Mouse (Mus musculus) CD4-positive, CD25-positive, alpha-beta regulatory T cell, adult 9 weeks (primary cell): ENCODE measurements around the gene Ndufs8. TPM values are rescaled to one million over a fixed set of nuclear protein-coding genes. Genes with fewer than 3 reads are reported as not detected.

ENCODE experiments used
- polyA plus RNA-seq: library from polyadenylated mRNA; unstranded; fragments of 100-300 nt; shearing (Covaris generic); gene quantifications from one replicate; pipeline ENCODE4 v1.2.1, GENCODE M21; 2017

Ndufs8 gene
- polyA plus RNA-seq = 259 TPM

DNA sequence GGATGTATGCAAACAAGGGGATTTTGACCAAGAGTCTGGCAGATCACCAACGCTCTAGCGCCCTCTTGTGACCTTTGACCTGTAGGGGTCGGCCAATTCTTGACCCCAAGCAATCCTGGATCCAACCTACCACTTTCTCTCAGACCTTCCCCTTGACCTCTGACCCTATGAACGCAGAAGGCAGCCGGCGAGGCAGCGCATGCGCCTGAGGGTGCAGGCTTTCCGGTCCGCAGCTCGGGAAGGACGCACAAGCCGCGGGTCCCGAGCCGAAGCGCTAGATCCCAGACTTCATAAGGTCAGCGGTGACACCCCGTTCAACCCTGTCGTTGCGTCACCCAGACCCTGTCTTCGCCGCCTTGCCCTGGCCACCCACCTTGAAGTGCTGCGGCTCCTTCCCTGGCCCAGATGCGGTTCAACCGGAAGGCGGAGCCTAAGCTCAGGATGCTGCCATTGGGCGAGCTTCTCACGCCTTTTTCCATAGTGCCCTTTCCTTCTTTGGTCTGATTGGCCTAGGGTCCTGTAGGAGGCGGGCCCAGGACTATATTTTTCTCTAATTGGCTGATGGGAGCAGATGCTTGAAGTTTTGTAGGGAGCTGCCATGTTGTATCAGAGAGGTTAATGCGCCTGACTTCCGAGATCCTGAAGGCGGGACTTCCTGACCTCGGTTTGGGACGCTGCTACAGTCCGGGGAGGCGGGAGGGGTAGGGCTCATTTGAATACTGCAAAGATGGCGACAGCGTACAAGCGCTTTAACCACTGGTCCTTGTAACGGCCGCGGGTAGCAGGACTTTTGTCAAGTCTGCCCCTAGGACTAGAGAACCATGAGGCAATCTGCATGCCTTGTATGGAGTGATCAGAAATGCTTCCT, at the start of gene Ndufs8:
Gene Ndufs8, minus strand, starts transcription at position 438 of the 868 bp plus-strand sequence.

GRCm38 (mm10) chr19:3958470-3958869, 45.9 kb upstream of the Ndufs8 start, which contains the start of gene Aldh3b3:
Aldh3b3 (plus strand) TSS chr19:3958645.

DNA sequence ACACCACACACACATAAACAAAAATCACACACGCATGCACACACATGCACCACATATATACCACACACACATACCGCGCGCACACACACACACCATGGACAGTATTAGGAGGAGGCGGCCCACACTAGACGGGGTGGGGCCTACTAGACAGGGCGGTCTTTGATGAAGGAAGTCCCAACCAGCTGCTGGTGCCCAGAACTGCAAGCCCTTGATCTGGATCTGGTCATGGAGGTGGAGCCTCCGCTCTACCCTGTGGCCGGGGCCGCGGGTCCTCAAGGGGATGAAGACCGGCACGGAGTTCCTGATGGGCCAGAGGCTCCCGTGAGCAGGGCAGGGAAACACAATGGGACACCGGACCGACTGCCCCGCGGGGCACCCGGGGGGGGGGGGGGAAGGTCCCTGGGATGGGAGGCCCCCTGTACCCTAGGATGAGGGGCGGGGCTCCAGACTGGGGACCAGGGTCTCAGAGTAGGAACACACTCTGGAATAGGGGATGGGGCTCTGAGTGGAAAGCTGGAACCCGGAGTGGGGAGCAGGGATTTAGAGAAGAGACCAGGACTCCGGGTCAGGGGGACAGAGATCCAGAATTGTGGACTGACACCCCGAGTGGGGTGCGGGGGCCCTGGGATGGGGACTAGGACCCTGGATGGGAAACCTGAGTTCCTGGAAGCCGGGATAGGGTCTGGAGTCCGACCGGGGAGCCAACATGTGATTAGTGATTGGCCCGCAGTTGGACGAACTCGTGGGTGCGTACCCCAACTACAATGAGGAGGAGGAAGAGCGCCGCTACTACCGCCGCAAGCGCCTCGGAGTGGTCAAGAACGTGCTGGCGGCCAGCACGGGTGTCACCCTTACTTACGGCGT, 22.7 kb upstream of the Ndufs8 start, which contains the start of gene Unc93b1:
Gene Unc93b1, plus strand, starts transcription at position 155 of the 864 bp plus-strand sequence.

GRCm38 (mm10) chr19:3929211-3929941, 16.8 kb upstream of the Ndufs8 start, which contains the start of gene Aldh3b1:
Aldh3b1 (minus strand) TSS chr19:3929808.

DNA sequence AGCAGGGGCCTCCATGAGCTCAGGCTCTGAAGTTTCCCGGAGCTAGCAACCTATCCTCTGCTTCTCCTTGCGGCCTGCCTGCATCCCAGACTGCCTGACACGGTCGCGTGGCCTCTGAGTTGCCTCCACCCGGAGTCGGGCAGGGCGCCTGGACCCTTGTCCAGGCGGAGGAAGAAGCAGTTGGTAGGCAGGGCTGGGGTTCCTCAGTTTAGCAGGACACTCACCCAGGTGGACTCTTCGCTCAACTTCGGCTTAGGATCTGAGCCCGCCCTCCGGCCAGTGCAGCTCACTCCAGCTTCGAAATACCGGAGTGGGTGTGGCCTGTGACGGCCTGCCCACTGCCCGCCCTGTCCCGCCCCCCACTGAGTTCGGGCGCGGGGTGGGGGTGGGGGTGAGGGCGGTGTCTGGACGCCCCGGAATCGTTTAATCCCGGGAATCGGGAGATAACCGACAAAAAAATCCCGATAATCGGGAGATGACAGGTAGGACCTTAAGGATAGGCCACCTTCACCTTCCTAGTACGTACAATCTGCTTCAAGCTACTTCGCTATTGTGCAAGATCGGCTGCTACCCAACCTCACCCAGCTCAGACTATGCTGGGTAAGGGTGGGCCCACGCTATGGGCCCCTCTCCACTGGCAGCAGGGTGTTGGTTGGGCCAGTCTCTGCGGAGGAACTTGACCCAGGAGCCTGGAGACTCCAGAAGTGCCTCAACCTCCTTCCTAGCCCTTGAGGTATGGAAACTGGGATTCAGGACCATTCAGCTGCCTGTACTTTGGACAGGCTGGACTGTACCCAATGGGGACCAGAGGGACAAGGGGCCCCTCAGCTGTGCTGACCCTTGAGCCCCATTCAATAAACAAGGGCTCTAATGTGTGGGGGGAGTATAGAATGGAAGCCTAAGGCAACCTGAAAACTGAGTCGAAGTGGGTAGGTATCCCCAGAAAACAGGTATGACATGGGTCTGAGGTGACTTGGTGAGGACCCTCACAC, 5.5 kb downstream of the Ndufs8 start, which contains the start of gene Tcirg1:
Gene Tcirg1, minus strand, starts transcription at position 339 of the 992 bp plus-strand sequence.

Other genes starting within 250 kb of the Ndufs8 start
- 0.04 TPM for gene Lrp5, start 226.2 kb downstream of the Ndufs8 start, polyA plus RNA-seq
- 7.1 TPM for gene 1810055G02Rik, start 204.5 kb downstream of the Ndufs8 start, polyA plus RNA-seq
- 33.8 TPM for gene Kmt5b, start 145.4 kb downstream of the Ndufs8 start, polyA plus RNA-seq
- gene Chka, start 61.0 kb downstream of the Ndufs8 start, polyA plus RNA-seq = 2.1 TPM
- gene Tcirg1, start 5.6 kb downstream of the Ndufs8 start, polyA plus RNA-seq = 63.1 TPM
- gene Aldh3b1, start 17.0 kb upstream of the Ndufs8 start, polyA plus RNA-seq = 0.29 TPM
- 47.5 TPM for gene Unc93b1, start 22.4 kb upstream of the Ndufs8 start, polyA plus RNA-seq
- not detected for gene Aldh3b3, start 45.9 kb upstream of the Ndufs8 start, polyA plus RNA-seq
- not detected for gene Aldh3b2, start 59.6 kb upstream of the Ndufs8 start, polyA plus RNA-seq
- 0.71 TPM for gene Acy3, start 73.8 kb upstream of the Ndufs8 start, polyA plus RNA-seq
- gene Tbx10, start 80.0 kb upstream of the Ndufs8 start, polyA plus RNA-seq = not detected
- 9.1 TPM for gene Nudt8, start 87.8 kb upstream of the Ndufs8 start, polyA plus RNA-seq
- 1.4 TPM for gene Gm49405, start 87.9 kb upstream of the Ndufs8 start, polyA plus RNA-seq
- 2.1 TPM for gene Doc2g, start 90.5 kb upstream of the Ndufs8 start, polyA plus RNA-seq
- gene Ndufv1, start 100.0 kb upstream of the Ndufs8 start, polyA plus RNA-seq = 169 TPM
- 708 TPM for gene Gstp1, start 125.2 kb upstream of the Ndufs8 start, polyA plus RNA-seq
- 3.2 TPM for gene Gstp2, start 133.2 kb upstream of the Ndufs8 start, polyA plus RNA-seq
- 149 TPM for gene Gstp3, start 146.8 kb upstream of the Ndufs8 start, polyA plus RNA-seq
- not detected for gene Cabp2, start 168.8 kb upstream of the Ndufs8 start, polyA plus RNA-seq
- 1,029 TPM for gene Cdk2ap2, start 184.4 kb upstream of the Ndufs8 start, polyA plus RNA-seq
- 346 TPM for gene Pitpnm1, start 187.2 kb upstream of the Ndufs8 start, polyA plus RNA-seq
- gene Aip, start 213.1 kb upstream of the Ndufs8 start, polyA plus RNA-seq = 228 TPM
- gene Gpr152, start 227.0 kb upstream of the Ndufs8 start, polyA plus RNA-seq = not detected
- 0.38 TPM for gene Cabp4, start 231.3 kb upstream of the Ndufs8 start, polyA plus RNA-seq
- 424 TPM for gene Coro1b, start 235.8 kb upstream of the Ndufs8 start, polyA plus RNA-seq
- 1,706 TPM for gene Ptprcap, start 240.8 kb upstream of the Ndufs8 start, polyA plus RNA-seq